Mouse (Mus musculus): ENCODE measurements at regions not wholly inside any gene's neighbourhood (a gene's known extent, or its start where the extent isn't known, plus 50 kb on each side); places are given as distances from the start of the nearest gene placed in this dataset. TPM values are rescaled to one million over a fixed set of nuclear protein-coding genes. Genes with fewer than 3 reads are reported as not detected.

- Histone ChIP-seq H3K27me3 (replicated peaks) (peaks cover 4% of the 10 kb centered on the region; the same call in 1 of the 2 replicates), H3K9ac (no peak overlapping the region), H3K4me3 (no peak overlapping the region), H3K4me2 (no peak overlapping the region), H3K4me1 (replicated peaks) (no peaks in the 10 kb centered on the region), H3K36me3 (no peaks in the 10 kb centered on the region), H3K9me3 (replicated peaks) (0 out of 2 replicates have a peak, but pooled peaks cover 3% of the 10 kb centered on the region), H3K27ac (ENCODE audit: poor library complexity, severe bottlenecking) (no peak overlapping the region)
- WGBS: 69% methylated on average over 4 of the region's 4 CpGs
- no peak for ATAC-seq (ENCODE audit: insufficient number of reproducible peaks, low FRiP score)
These were observed 54.7 kb upstream of the Jak1 start for GRCm38 (mm10) chr4:101319681-101320220.

GRCm38 (mm10) chr4:101318836-101319235, 53.8 kb upstream of the Jak1 start:
- H3K9me3 ChIP-seq (replicated peaks): 0 out of 2 replicates have a peak, but pooled peaks cover 3% of the 10 kb centered on the region
- H3K4me1 ChIP-seq (replicated peaks): no peaks in the 10 kb centered on the region
- no peak overlapping the region for H3K9ac ChIP-seq
- no peak overlapping the region for H3K27ac ChIP-seq (ENCODE audit: poor library complexity, severe bottlenecking)
- H3K4me3 ChIP-seq: no peak overlapping the region
- no peak; the same call in 1 of the 2 replicates for ATAC-seq (ENCODE audit: insufficient number of reproducible peaks, low FRiP score)
- H3K4me2 ChIP-seq: no peak overlapping the region
- H3K36me3 ChIP-seq: no peaks in the 10 kb centered on the region
- H3K27me3 ChIP-seq (replicated peaks): peaks cover 12% of the 10 kb centered on the region
- 75% methylated on average over 1 of the region's 1 CpGs for WGBS

- H3K4me1 ChIP-seq (replicated peaks): no peaks in the 10 kb centered on the region
- H3K4me2 ChIP-seq: no peak overlapping the region
- WGBS: 80% methylated on average over 6 of the region's 6 CpGs
- no peak for ATAC-seq (ENCODE audit: insufficient number of reproducible peaks, low FRiP score)
- peaks cover 25% of the 10 kb centered on the region for H3K27me3 ChIP-seq (replicated peaks)
- no peaks in the 10 kb centered on the region for H3K36me3 ChIP-seq
- H3K9ac ChIP-seq: no peak overlapping the region
- H3K9me3 ChIP-seq (replicated peaks): no peaks in the 10 kb centered on the region
- no peak overlapping the region for H3K4me3 ChIP-seq
- no peak overlapping the region for H3K27ac ChIP-seq (ENCODE audit: poor library complexity, severe bottlenecking)
These were observed 51.0 kb upstream of the Jak1 start for GRCm38 (mm10) chr4:101316061-101316460.

MicroRNAs in the stretch of these regions (microRNA counts, 519-probe panel; counts per million panel counts)
- microRNA mmu-miR-101a: not detected

Small RNA genes lying in the stretch of these regions (microRNA-seq; reads per million reads assigned to microRNA genes)
- gene Mir101a: 326 reads per million, percentile 67 among the genes with 10 or more reads in this experiment
